Mouse (Mus musculus): ENCODE data around the gene Usp49. TPM values are rescaled to one million over a fixed set of nuclear protein-coding genes. Genes with fewer than 3 reads are reported as not detected.

Usp49 gene
- polyA plus RNA-seq, 2 experiments, result 5.0 to 17.6 TPM

DNA sequence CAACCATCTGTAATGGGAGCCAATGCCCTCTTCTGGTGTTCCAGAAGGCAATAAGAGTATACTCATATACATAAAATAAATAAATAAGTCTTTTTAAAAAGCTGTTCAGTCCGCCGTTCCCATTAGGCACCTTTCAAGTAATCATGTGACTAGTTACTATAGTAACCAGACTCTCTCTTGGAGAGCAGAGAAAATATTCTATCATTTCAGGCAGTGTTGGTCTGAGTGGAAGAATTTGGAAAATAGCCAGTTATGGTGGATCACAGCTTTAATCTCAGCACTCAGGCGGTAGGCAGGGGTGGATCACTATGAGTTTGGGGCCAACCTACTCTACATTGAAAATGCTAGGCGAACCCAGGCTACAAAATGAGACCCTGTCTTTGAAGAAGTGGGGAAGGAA lies 38.7 kb downstream of the Usp49 start:
- Histone ChIP-seq H3K27ac (replicated peaks; ENCODE audit: low read depth, low read length) (no peak overlapping the region), H3K9me3 (ENCODE audit: control insufficient read depth, low read length) (no peaks in the 10 kb centered on the region), H3K9ac (ENCODE audit: low read depth, low read length, severe bottlenecking) (no peak overlapping the region), H3K4me1 (ENCODE audit: control insufficient read depth, insufficient read depth, low read length) (peaks cover 5% of the 10 kb centered on the region), H3K4me3 (replicated peaks; ENCODE audit: low read length) (no peak overlapping the region), H3K4me2 (replicated peaks; ENCODE audit: low read depth, low read length, severe bottlenecking) (no peak overlapping the region), H3K36me3 (ENCODE audit: control insufficient read depth, insufficient read depth, low read length) (peaks cover 8% of the 10 kb centered on the region; the same call in 1 of the 2 replicates), H3K27me3 (ENCODE audit: control insufficient read depth, insufficient read depth, low read length) (peaks cover 5% of the 10 kb centered on the region; the same call in 1 of the 2 replicates)
- no peak for TF ChIP-seq POLR2A (IDR thresholded peaks at IDR 0.05; ENCODE audit: borderline replicate concordance, extremely low read depth, insufficient read depth, insufficient read length)
- ATAC-seq (ENCODE audit: low FRiP score, low read depth), result no peak
- WGBS, result 72% methylated on average over 4 of the region's 4 CpGs
- DNase-seq (ENCODE audit: low spot score), result no peak

DNA sequence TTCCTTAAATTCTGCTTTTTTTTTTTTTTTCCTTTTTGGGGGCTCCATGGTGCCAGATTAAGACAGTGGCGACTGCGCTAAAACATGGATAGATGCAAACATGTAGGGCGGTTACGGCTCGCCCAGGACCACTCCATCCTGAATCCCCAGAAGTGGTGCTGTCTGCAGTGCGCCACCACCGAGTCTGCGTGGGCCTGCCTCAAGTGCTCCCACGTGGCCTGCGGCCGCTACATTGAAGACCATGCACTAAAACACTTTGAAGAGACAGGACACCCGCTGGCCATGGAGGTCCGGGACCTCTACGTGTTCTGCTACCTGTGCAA lies 41.5 kb downstream of the Usp49 start:
- no peaks in the 10 kb centered on the region for H3K9me3 ChIP-seq (ENCODE audit: control insufficient read depth, low read length)

DNA sequence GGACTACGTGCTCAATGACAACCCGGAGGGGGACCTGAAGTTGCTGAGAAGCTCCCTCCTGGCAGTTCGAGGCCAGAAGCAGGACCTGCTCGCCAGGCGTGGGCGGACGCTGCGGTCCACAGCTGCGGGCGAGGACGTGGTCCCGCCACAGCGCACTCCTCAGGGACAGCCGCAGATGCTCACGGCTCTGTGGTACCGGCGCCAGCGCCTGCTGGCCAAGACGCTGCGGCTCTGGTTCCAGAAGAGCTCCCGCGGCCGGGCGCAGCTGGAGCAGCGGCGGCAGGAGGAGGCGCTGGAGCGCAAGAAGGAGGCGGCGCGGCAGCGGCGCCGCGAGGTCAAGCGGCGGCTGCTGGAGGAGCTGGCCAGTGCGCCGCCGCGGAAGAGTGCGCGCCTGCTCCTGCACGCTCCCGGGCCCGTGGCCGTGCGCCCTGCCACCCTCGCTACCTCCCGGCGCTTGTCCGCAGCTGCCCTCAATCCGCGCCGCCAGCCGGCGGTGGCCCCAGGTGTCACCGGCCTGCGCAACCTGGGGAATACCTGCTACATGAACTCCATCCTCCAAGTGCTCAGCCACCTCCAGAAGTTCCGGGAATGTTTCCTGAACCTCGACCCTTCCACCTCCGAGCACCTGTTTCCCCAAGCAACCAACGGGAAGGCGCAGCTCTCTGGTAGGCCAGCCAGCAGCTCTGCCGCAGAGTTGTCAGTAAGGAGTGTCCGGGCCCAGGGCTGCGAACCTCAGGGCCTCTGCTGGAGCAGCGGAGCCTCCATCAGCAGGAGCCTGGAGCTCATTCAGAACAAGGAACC lies 42.0 kb downstream of the Usp49 start:
- DNase-seq (ENCODE audit: low spot score) (peak; percentile 63), ATAC-seq (ENCODE audit: low FRiP score, low read depth) (peak; percentile 78)
- Histone ChIP-seq H3K27ac (replicated peaks; ENCODE audit: low read depth, low read length) (no peak overlapping the region), H3K4me3 (replicated peaks; ENCODE audit: low read length) (peak overlapping the region; percentile 41), H3K4me1 (ENCODE audit: control insufficient read depth, insufficient read depth, low read length) (peaks cover 5% of the 10 kb centered on the region), H3K4me2 (replicated peaks; ENCODE audit: low read depth, low read length, severe bottlenecking) (peak overlapping the region; percentile 86), H3K36me3 (ENCODE audit: control insufficient read depth, insufficient read depth, low read length) (peaks cover 21% of the 10 kb centered on the region), H3K9me3 (ENCODE audit: control insufficient read depth, low read length) (no peaks in the 10 kb centered on the region), H3K9ac (ENCODE audit: low read depth, low read length, severe bottlenecking) (peak overlapping the region; percentile 56), H3K27me3 (ENCODE audit: control insufficient read depth, insufficient read depth, low read length) (peaks cover 5% of the 10 kb centered on the region; the same call in 1 of the 2 replicates)
- WGBS, result 5% methylated on average over 57 of the region's 68 CpGs
- no peak for TF ChIP-seq POLR2A (IDR thresholded peaks at IDR 0.05; ENCODE audit: borderline replicate concordance, extremely low read depth, insufficient read depth, insufficient read length)

More for the DNA sequence above, 41.5 kb downstream of the Usp49 start:
- Histone ChIP-seq H3K36me3 (ENCODE audit: control insufficient read depth, insufficient read depth, low read length) (peaks cover 19% of the 10 kb centered on the region; the same call in 1 of the 2 replicates), H3K4me2 (replicated peaks; ENCODE audit: low read depth, low read length, severe bottlenecking) (peak overlapping the region; percentile 86), H3K27ac (replicated peaks; ENCODE audit: low read depth, low read length) (no peak overlapping the region), H3K27me3 (ENCODE audit: control insufficient read depth, insufficient read depth, low read length) (peaks cover 5% of the 10 kb centered on the region; the same call in 1 of the 2 replicates), H3K4me1 (ENCODE audit: control insufficient read depth, insufficient read depth, low read length) (peaks cover 5% of the 10 kb centered on the region), H3K4me3 (replicated peaks; ENCODE audit: low read length) (peak overlapping the region; percentile 41), H3K9ac (ENCODE audit: low read depth, low read length, severe bottlenecking) (peak overlapping the region; percentile 56)
- ATAC-seq (ENCODE audit: low FRiP score, low read depth), result no peak; the same call in 1 of the 2 replicates
- 13% methylated on average over 14 of the region's 14 CpGs for WGBS
- no peak for DNase-seq (ENCODE audit: low spot score)
- TF ChIP-seq POLR2A (IDR thresholded peaks at IDR 0.05; ENCODE audit: borderline replicate concordance, extremely low read depth, insufficient read depth, insufficient read length), result no peak

DNA sequence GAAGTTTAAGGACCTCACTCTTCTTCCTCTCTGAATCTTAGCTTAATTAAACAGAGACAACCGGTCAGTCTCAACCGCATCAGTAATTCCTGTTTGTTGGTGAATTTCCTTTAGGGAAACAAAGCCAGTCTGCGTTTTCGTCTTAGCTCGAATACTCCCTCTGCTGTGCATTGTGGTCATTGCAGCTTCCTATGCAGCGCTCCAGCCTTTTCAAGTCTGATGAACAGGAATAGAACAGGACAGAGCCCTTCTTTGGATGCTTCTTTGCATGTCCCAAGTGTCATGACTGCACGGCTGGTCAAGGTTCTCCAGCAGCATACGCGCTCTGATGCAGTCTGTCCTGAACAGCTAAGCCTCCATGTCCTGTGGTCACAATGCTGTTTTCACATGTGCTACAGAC lies 46.1 kb downstream of the Usp49 start:
- peak; percentile 80 for DNase-seq (ENCODE audit: low spot score)
- WGBS, result 19% methylated on average over 9 of the region's 9 CpGs

DNA sequence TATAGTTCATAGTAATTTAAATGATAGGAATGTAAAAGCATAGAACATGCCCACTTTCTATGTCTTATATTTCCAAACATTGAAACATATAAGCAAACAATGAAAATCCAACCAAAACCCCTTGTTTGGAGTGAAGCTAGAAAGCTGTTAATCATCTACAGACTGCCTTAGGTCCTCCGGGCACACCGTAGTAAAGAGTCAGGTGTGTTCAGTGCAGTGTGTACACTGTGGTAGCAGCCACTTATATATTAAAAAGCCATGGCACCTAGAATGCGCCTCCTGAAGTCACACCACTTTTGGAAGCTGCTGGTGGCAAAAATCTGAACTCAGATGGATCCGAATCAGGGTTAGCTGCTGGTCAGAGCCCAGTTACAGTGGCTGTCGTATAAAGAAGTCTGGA lies 47.7 kb downstream of the Usp49 start:
- 86% methylated on average over 5 of the region's 5 CpGs for WGBS
- peaks cover 70% of the 10 kb centered on the region for H3K36me3 ChIP-seq (ENCODE audit: control insufficient read depth, insufficient read depth, low read length)
- H3K4me2 ChIP-seq (replicated peaks; ENCODE audit: low read depth, low read length, severe bottlenecking), result no peak overlapping the region

More for the DNA sequence above, 46.1 kb downstream of the Usp49 start:
- Histone ChIP-seq H3K27me3 (ENCODE audit: control insufficient read depth, insufficient read depth, low read length) (peaks cover 5% of the 10 kb centered on the region; the same call in 1 of the 2 replicates), H3K27ac (replicated peaks; ENCODE audit: low read depth, low read length) (no peak overlapping the region), H3K36me3 (ENCODE audit: control insufficient read depth, insufficient read depth, low read length) (peaks cover 59% of the 10 kb centered on the region), H3K9me3 (ENCODE audit: control insufficient read depth, low read length) (no peaks in the 10 kb centered on the region), H3K4me1 (ENCODE audit: control insufficient read depth, insufficient read depth, low read length) (peaks cover 5% of the 10 kb centered on the region), H3K4me2 (replicated peaks; ENCODE audit: low read depth, low read length, severe bottlenecking) (no peak overlapping the region), H3K9ac (ENCODE audit: low read depth, low read length, severe bottlenecking) (no peak overlapping the region), H3K4me3 (replicated peaks; ENCODE audit: low read length) (no peak overlapping the region)
- no peak for ATAC-seq (ENCODE audit: low FRiP score, low read depth)
- no peak for TF ChIP-seq POLR2A (IDR thresholded peaks at IDR 0.05; ENCODE audit: borderline replicate concordance, extremely low read depth, insufficient read depth, insufficient read length)

More for the DNA sequence above, 47.7 kb downstream of the Usp49 start:
- no peak for ATAC-seq (ENCODE audit: low FRiP score, low read depth)
- no peak overlapping the region for H3K27ac ChIP-seq (replicated peaks; ENCODE audit: low read depth, low read length)
- H3K4me1 ChIP-seq (ENCODE audit: control insufficient read depth, insufficient read depth, low read length), result no peaks in the 10 kb centered on the region
- no peaks in the 10 kb centered on the region; the same call in 1 of the 2 replicates for H3K27me3 ChIP-seq (ENCODE audit: control insufficient read depth, insufficient read depth, low read length)
- TF ChIP-seq POLR2A (IDR thresholded peaks at IDR 0.05; ENCODE audit: borderline replicate concordance, extremely low read depth, insufficient read depth, insufficient read length), result no peak
- no peak overlapping the region for H3K4me3 ChIP-seq (replicated peaks; ENCODE audit: low read length)
- DNase-seq (ENCODE audit: low spot score), result no peak
- no peaks in the 10 kb centered on the region for H3K9me3 ChIP-seq (ENCODE audit: control insufficient read depth, low read length)
- H3K9ac ChIP-seq (ENCODE audit: low read depth, low read length, severe bottlenecking), result no peak overlapping the region

Data from limb, embryonic 14.5 days (tissue).